Mouse (Mus musculus) small intestine, adult 2 months (tissue): ENCODE data around the gene Man2b2.

Source experiments
- CTCF ChIP-seq: fragments of 200-500 bp; IDR thresholded peaks from 2 replicates; pipeline ENCODE4 v1.5.1; 2012; ENCODE audit warnings: low read depth, mild to moderate bottlenecking, control low read depth, inconsistent platforms, low read length, moderate library complexity, mixed read lengths; ENCODE audit not compliant: insufficient replicate concordance, insufficient read length; ENCODE audit errors: extremely low read depth
- POLR2A ChIP-seq: fragments of 200-500 bp; IDR thresholded peaks from 2 replicates; pipeline ENCODE4 v1.6.1; 2012; ENCODE audit warnings: low read depth, mild to moderate bottlenecking, control low read depth, inconsistent platforms, low read length, moderate library complexity

DNA sequence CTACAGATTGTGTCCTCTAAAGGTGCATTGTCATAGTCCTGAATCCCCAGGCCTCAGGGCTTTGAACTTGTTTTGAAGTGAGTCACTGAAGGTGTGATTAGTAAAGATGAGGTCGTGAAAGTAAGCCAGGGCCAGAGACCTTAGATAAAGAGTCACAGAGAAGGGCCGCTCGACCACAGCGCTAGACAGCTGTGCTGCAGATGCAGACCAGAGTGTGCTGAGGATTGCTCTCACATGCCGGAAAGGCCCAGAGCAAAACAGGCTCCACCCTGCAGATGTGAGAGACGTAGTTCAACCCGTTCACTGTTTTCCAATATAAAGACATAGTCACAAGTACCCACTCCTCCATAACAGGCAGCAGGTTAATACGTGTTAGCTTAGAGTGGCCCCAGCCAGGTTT lies 9.1 kb upstream of the Man2b2 start:
- TF ChIP-seq CTCF (no peak), POLR2A (no peak)
